Mouse (Mus musculus): ENCODE measurements at regions not wholly inside any gene's neighbourhood (a gene's known extent, or its start where the extent isn't known, plus 50 kb on each side); places are given as distances from the start of the nearest gene placed in this dataset.

DNA sequence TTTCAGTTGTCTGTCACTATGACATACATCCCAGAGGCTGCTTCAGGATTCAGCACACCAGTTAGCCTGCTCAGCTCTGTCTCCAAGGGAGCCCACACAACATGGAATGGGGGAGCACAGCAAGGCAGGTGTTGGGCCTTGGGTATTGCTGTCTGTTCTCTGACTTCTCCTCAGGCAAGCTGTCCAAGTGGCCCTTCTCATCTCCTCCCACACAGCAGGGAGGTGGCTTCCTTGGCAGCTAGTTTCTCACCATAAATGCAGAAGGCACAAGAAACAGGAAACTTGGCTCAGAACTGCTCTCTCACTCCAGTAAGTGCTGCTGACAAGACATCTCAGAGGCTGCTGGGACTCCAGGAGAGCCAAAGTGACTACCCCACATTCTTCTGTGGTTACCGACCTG is 64.6 kb downstream of the Htr5a start:
- H3K9me3 ChIP-seq (replicated peaks) = no peaks in the 10 kb centered on the region
- no peak overlapping the region for H3K27ac ChIP-seq
- H3K4me1 ChIP-seq = no peaks in the 10 kb centered on the region
- no peaks in the 10 kb centered on the region for H3K27me3 ChIP-seq
- no peaks in the 10 kb centered on the region for H3K36me3 ChIP-seq
- no peak overlapping the region for H3K9ac ChIP-seq
- 85% methylated on average over 1 of the region's 1 CpGs for WGBS
- no peak overlapping the region for H3K4me3 ChIP-seq (replicated peaks)
- no peak for ATAC-seq (replicated peaks; ENCODE audit: low FRiP score)
- H3K4me2 ChIP-seq = no peak overlapping the region

GRCm38 (mm10) chr5:27908329-27908960 is 66.5 kb downstream of the Htr5a start:
- H3K9ac ChIP-seq = no peak overlapping the region
- H3K4me3 ChIP-seq (replicated peaks) = no peak overlapping the region
- 31% methylated on average over 5 of the region's 5 CpGs for WGBS
- no peak overlapping the region for H3K27ac ChIP-seq
- no peak overlapping the region for H3K4me2 ChIP-seq
- peak; percentile 77 for ATAC-seq (replicated peaks; ENCODE audit: low FRiP score)
- no peaks in the 10 kb centered on the region for H3K36me3 ChIP-seq
- H3K4me1 ChIP-seq = no peaks in the 10 kb centered on the region
- H3K9me3 ChIP-seq (replicated peaks) = no peaks in the 10 kb centered on the region
- no peaks in the 10 kb centered on the region for H3K27me3 ChIP-seq

Measured in kidney, embryonic 15.5 days (tissue).